Mouse (Mus musculus): ENCODE data around the gene Gm19684. TPM values are rescaled to one million over a fixed set of nuclear protein-coding genes. Genes with fewer than 3 reads are reported as not detected.
"Not testable (repeated sequence)": the region's sequence is repeated elsewhere in the genome, so short reads cannot be mapped to it uniquely, and the experiment has no call there.

Gene Gm19684
- polyA plus RNA-seq, 1 experiment from 2014 or later: not detected

- H3K4me3 ChIP-seq (replicated peaks; ENCODE audit: low read length): peak within 1 kb of the TSS; percentile 16
- H3K9ac ChIP-seq (replicated peaks; ENCODE audit: low read depth, low read length): no peak within 1 kb of the TSS
- WGBS: under 1% methylated on average over 52 of the region's 63 CpGs
- H3K27ac ChIP-seq (ENCODE audit: low read length): no peak within 1 kb of the TSS
- no peak for ATAC-seq
- no peaks in the 10 kb centered on the region for H3K36me3 ChIP-seq (ENCODE audit: control insufficient read depth, insufficient read depth)
- peaks cover 42% of the 10 kb centered on the region for H3K27me3 ChIP-seq (replicated peaks; ENCODE audit: control insufficient read depth, insufficient read depth, low read length)
- peak within 1 kb of the TSS; percentile 34 for H3K4me2 ChIP-seq (ENCODE audit: low read length)
- no peaks in the 10 kb centered on the region for H3K9me3 ChIP-seq (ENCODE audit: control insufficient read depth, low read length)
- H3K4me1 ChIP-seq (replicated peaks; ENCODE audit: control insufficient read depth, insufficient read depth, low read length): peaks cover 5% of the 10 kb centered on the region; the same call in 1 of the 2 replicates
Observed at GRCm38 (mm10) chr17:36168039-36168652, 46.7 kb downstream of the Gm19684 start, which contains the start of gene Gm8909. Gene Gm8909 (minus strand): TSS chr17:36168537.

GRCm38 (mm10) chr17:36169094-36169493 lies 47.6 kb downstream of the Gm19684 start:
- peaks cover 37% of the 10 kb centered on the region for H3K27me3 ChIP-seq (replicated peaks; ENCODE audit: control insufficient read depth, insufficient read depth, low read length)
- not testable (repeated sequence) for H3K4me3 ChIP-seq (replicated peaks; ENCODE audit: low read length); ATAC-seq; H3K36me3 ChIP-seq (ENCODE audit: control insufficient read depth, insufficient read depth); H3K4me1 ChIP-seq (replicated peaks; ENCODE audit: control insufficient read depth, insufficient read depth, low read length); H3K9me3 ChIP-seq (ENCODE audit: control insufficient read depth, low read length); H3K4me2 ChIP-seq (ENCODE audit: low read length); H3K9ac ChIP-seq (replicated peaks; ENCODE audit: low read depth, low read length); H3K27ac ChIP-seq (ENCODE audit: low read length)
- whole genome bisulfite sequencing: no CpG with 5 or more reads among the region's 1 CpGs

GRCm38 (mm10) chr17:36169753-36170152 lies 48.3 kb downstream of the Gm19684 start:
- Histone ChIP-seq H3K9ac (replicated peaks; ENCODE audit: low read depth, low read length) (no peak overlapping the region), H3K4me1 (replicated peaks; ENCODE audit: control insufficient read depth, insufficient read depth, low read length) (peaks cover 5% of the 10 kb centered on the region; the same call in 1 of the 2 replicates), H3K9me3 (ENCODE audit: control insufficient read depth, low read length) (no peaks in the 10 kb centered on the region), H3K27me3 (replicated peaks; ENCODE audit: control insufficient read depth, insufficient read depth, low read length) (peaks cover 33% of the 10 kb centered on the region), H3K27ac (ENCODE audit: low read length) (no peak overlapping the region), H3K36me3 (ENCODE audit: control insufficient read depth, insufficient read depth) (no peaks in the 10 kb centered on the region), H3K4me3 (replicated peaks; ENCODE audit: low read length) (no peak overlapping the region), H3K4me2 (ENCODE audit: low read length) (no peak overlapping the region)
- ATAC-seq: no peak

- ATAC-seq: no peak
- Histone ChIP-seq H3K27ac (ENCODE audit: low read length) (no peak overlapping the region), H3K9ac (replicated peaks; ENCODE audit: low read depth, low read length) (no peak overlapping the region), H3K27me3 (replicated peaks; ENCODE audit: control insufficient read depth, insufficient read depth, low read length) (peaks cover 31% of the 10 kb centered on the region), H3K4me2 (ENCODE audit: low read length) (no peak overlapping the region), H3K9me3 (ENCODE audit: control insufficient read depth, low read length) (no peaks in the 10 kb centered on the region), H3K4me3 (replicated peaks; ENCODE audit: low read length) (no peak overlapping the region), H3K4me1 (replicated peaks; ENCODE audit: control insufficient read depth, insufficient read depth, low read length) (peaks cover 5% of the 10 kb centered on the region; the same call in 1 of the 2 replicates), H3K36me3 (ENCODE audit: control insufficient read depth, insufficient read depth) (no peaks in the 10 kb centered on the region)
- WGBS: 39% methylated on average over 1 of the region's 1 CpGs
Observed at GRCm38 (mm10) chr17:36170287-36170814, 48.9 kb downstream of the Gm19684 start.

GRCm38 (mm10) chr17:36176132-36176531 lies 54.7 kb downstream of the Gm19684 start:
- H3K27me3 ChIP-seq (replicated peaks; ENCODE audit: control insufficient read depth, insufficient read depth, low read length); H3K36me3 ChIP-seq (ENCODE audit: control insufficient read depth, insufficient read depth); H3K27ac ChIP-seq (ENCODE audit: low read length); H3K9me3 ChIP-seq (ENCODE audit: control insufficient read depth, low read length); H3K4me3 ChIP-seq (replicated peaks; ENCODE audit: low read length); H3K9ac ChIP-seq (replicated peaks; ENCODE audit: low read depth, low read length); H3K4me2 ChIP-seq (ENCODE audit: low read length); ATAC-seq; H3K4me1 ChIP-seq (replicated peaks; ENCODE audit: control insufficient read depth, insufficient read depth, low read length): not testable (repeated sequence)
- no CpG with 5 or more reads among the region's 2 CpGs for whole genome bisulfite sequencing

GRCm38 (mm10) chr17:36178938-36179337 lies 57.5 kb downstream of the Gm19684 start:
- ATAC-seq: 0 out of 2 replicates have a peak, but pooled peaks have one; percentile 31
- not testable (repeated sequence) for H3K27ac ChIP-seq (ENCODE audit: low read length); H3K9me3 ChIP-seq (ENCODE audit: control insufficient read depth, low read length); H3K36me3 ChIP-seq (ENCODE audit: control insufficient read depth, insufficient read depth); H3K4me1 ChIP-seq (replicated peaks; ENCODE audit: control insufficient read depth, insufficient read depth, low read length)
- Histone ChIP-seq H3K4me3 (replicated peaks; ENCODE audit: low read length) (peak overlapping the region; percentile 32), H3K4me2 (ENCODE audit: low read length) (peak overlapping the region; percentile 54), H3K9ac (replicated peaks; ENCODE audit: low read depth, low read length) (0 out of 2 replicates have a peak overlapping the region, but pooled peaks have one; percentile 22), H3K27me3 (replicated peaks; ENCODE audit: control insufficient read depth, insufficient read depth, low read length) (peaks cover 12% of the 10 kb centered on the region)
- WGBS: under 1% methylated on average over 40 of the region's 40 CpGs

Other genes with a start within 250 kb of the Gm19684 start
- gene Dhx16, start 241.9 kb upstream of the Gm19684 start, polyA plus RNA-seq (2015; fragmentation: Nextera tagmentation; extraction: Ambion mirVana): 40.4 and 42.2 TPM in 2 replicates
- gene 2310061I04Rik, start 224.2 kb upstream of the Gm19684 start, polyA plus RNA-seq (2015; fragmentation: Nextera tagmentation; extraction: Ambion mirVana): 34.5 and 49.5 TPM in 2 replicates
- gene Atat1, start 211.6 kb upstream of the Gm19684 start, polyA plus RNA-seq (2015; fragmentation: Nextera tagmentation; extraction: Ambion mirVana): 423 and 493 TPM in 2 replicates
- gene Mrps18b, start 205.3 kb upstream of the Gm19684 start, polyA plus RNA-seq (2015; fragmentation: Nextera tagmentation; extraction: Ambion mirVana): 50.8 and 55.6 TPM in 2 replicates
- 47.0 and 50.7 TPM in 2 replicates for gene Ppp1r10, start 205.2 kb upstream of the Gm19684 start, polyA plus RNA-seq (2015; fragmentation: Nextera tagmentation; extraction: Ambion mirVana)
- gene Abcf1, start 151.9 kb upstream of the Gm19684 start, polyA plus RNA-seq (2015; fragmentation: Nextera tagmentation; extraction: Ambion mirVana): 88.3 and 89.6 TPM in 2 replicates
- 61.0 and 65.6 TPM in 2 replicates for gene Gnl1, start 141.8 kb upstream of the Gm19684 start, polyA plus RNA-seq (2015; fragmentation: Nextera tagmentation; extraction: Ambion mirVana)
- 78.9 and 93.2 TPM in 2 replicates for gene Prr3, start 141.4 kb upstream of the Gm19684 start, polyA plus RNA-seq (2015; fragmentation: Nextera tagmentation; extraction: Ambion mirVana)
- gene H2-T24, start 101.1 kb upstream of the Gm19684 start, polyA plus RNA-seq (2015; fragmentation: Nextera tagmentation; extraction: Ambion mirVana): 4.9 and 6.4 TPM in 2 replicates
- 6.2 and 7.3 TPM in 2 replicates for gene H2-T23, start 88.8 kb upstream of the Gm19684 start, polyA plus RNA-seq (2015; fragmentation: Nextera tagmentation; extraction: Ambion mirVana)
- gene H2-T22, start 78.9 kb upstream of the Gm19684 start, polyA plus RNA-seq (2015; fragmentation: Nextera tagmentation; extraction: Ambion mirVana): 4.9 and 5.3 TPM in 2 replicates
- gene Gm6034, start 78.7 kb upstream of the Gm19684 start, polyA plus RNA-seq (2015; fragmentation: Nextera tagmentation; extraction: Ambion mirVana): not detected in 2 replicates
- gene Gm11127, start 63.3 kb upstream of the Gm19684 start, polyA plus RNA-seq (2015; fragmentation: Nextera tagmentation; extraction: Ambion mirVana): 0.16 TPM in 1 of 2 replicates, not detected in the other
- gene Gm7030, start 7.7 kb downstream of the Gm19684 start, polyA plus RNA-seq (2015; fragmentation: Nextera tagmentation; extraction: Ambion mirVana): not detected in 2 replicates
- not detected in 2 replicates for gene Gm8909, start 46.9 kb downstream of the Gm19684 start, polyA plus RNA-seq (2015; fragmentation: Nextera tagmentation; extraction: Ambion mirVana)
- gene H2-T3, start 68.6 kb downstream of the Gm19684 start, polyA plus RNA-seq (2015; fragmentation: Nextera tagmentation; extraction: Ambion mirVana): not detected in 2 replicates
- 84.8 and 99.7 TPM in 2 replicates for gene Rpp21, start 136.4 kb downstream of the Gm19684 start, polyA plus RNA-seq (2015; fragmentation: Nextera tagmentation; extraction: Ambion mirVana)
- 27.9 and 31.8 TPM in 2 replicates for gene Trim39, start 150.6 kb downstream of the Gm19684 start, polyA plus RNA-seq (2015; fragmentation: Nextera tagmentation; extraction: Ambion mirVana)
- 0.32 TPM in 1 of 2 replicates, not detected in the other for gene H2-M10.2, start 164.8 kb downstream of the Gm19684 start, polyA plus RNA-seq (2015; fragmentation: Nextera tagmentation; extraction: Ambion mirVana)
- not detected in 2 replicates for gene H2-M10.1, start 204.5 kb downstream of the Gm19684 start, polyA plus RNA-seq (2015; fragmentation: Nextera tagmentation; extraction: Ambion mirVana)
- not detected in 2 replicates for gene H2-M10.3, start 246.7 kb downstream of the Gm19684 start, polyA plus RNA-seq (2015; fragmentation: Nextera tagmentation; extraction: Ambion mirVana)

Measured in forebrain, embryonic 16.5 days (tissue).